In genomic region chr3:123163192-123163523, GRCm38 (mm10) we compare ENCODE assay signal across 13 mouse cellular contexts.
DNase-seq lines count a peak whose midpoint lies in the region; ATAC-seq lines count a peak whose summit lies in the region.
"Had no signal": no experiment of that assay in that cellular context is flagged by ENCODE, and none has a peak within 500 bp of the region (broad histone marks: within the 10 kb centered on the region; RNA-seq: fewer than 3 reads in every experiment).

No protein-coding gene starts in this region.

- peak overlapping the region; percentile 82 for H3K27ac ChIP-seq in heart, embryonic 10.5 days
- peak overlapping the region; percentile 88 for H3K27ac ChIP-seq in kidney, embryonic 16.5 days (ENCODE audit: low read length)
- H3K27ac ChIP-seq in limb, embryonic 10.5 days: peak overlapping the region; percentile 64
- peak overlapping the region; percentile 87 for H3K27ac ChIP-seq in stomach, embryonic 15.5 days
- H3K27ac ChIP-seq in forebrain, embryonic 11.5 days (ENCODE audit: low read depth, low read length): no peak overlapping the region
- H3K27ac ChIP-seq: layer of hippocampus, adult 2 months had no signal

- 0 out of 2 replicates have a peak overlapping the region, but pooled peaks have one; percentile 7 for H3K9ac ChIP-seq in kidney, embryonic 16.5 days (replicated peaks; ENCODE audit: low read length)
- no peak overlapping the region for H3K9ac ChIP-seq in stomach, embryonic 15.5 days
- H3K9ac ChIP-seq in forebrain, embryonic 11.5 days (ENCODE audit: low read length): no peak overlapping the region

- H3K4me2 ChIP-seq in kidney, embryonic 16.5 days (replicated peaks; ENCODE audit: low read depth, low read length): no peak overlapping the region
- no peak overlapping the region for H3K4me2 ChIP-seq in stomach, embryonic 15.5 days
- H3K4me2 ChIP-seq in forebrain, embryonic 11.5 days (ENCODE audit: low read depth, low read length, severe bottlenecking): no peak overlapping the region

- no peak overlapping the region for H3K4me3 ChIP-seq in heart, embryonic 10.5 days
- no peak overlapping the region for H3K4me3 ChIP-seq in kidney, embryonic 16.5 days (ENCODE audit: low read length)
- no peak overlapping the region for H3K4me3 ChIP-seq in limb, embryonic 10.5 days
- H3K4me3 ChIP-seq in stomach, embryonic 15.5 days (replicated peaks): no peak overlapping the region
- H3K4me3 ChIP-seq in forebrain, embryonic 11.5 days (ENCODE audit: low read depth, low read length): no peak overlapping the region
- H3K4me3 ChIP-seq: layer of hippocampus, adult 2 months had no signal

- H3K27me3 ChIP-seq in heart, embryonic 10.5 days (ENCODE audit: insufficient read depth, poor library complexity, severe bottlenecking): no peaks in the 10 kb centered on the region
- H3K27me3 ChIP-seq in kidney, embryonic 16.5 days (ENCODE audit: insufficient read depth, low read length): no peaks in the 10 kb centered on the region
- no peaks in the 10 kb centered on the region for H3K27me3 ChIP-seq in limb, embryonic 10.5 days (ENCODE audit: low read depth, poor library complexity, severe bottlenecking)
- no peaks in the 10 kb centered on the region for H3K27me3 ChIP-seq in stomach, embryonic 15.5 days (replicated peaks)
- H3K27me3 ChIP-seq in forebrain, embryonic 11.5 days (ENCODE audit: control insufficient read depth, insufficient read depth, low read length): no peaks in the 10 kb centered on the region

- DNase-seq in heart, embryonic 10.5 days (ENCODE audit: low spot score): no peak
- DNase-seq in heart, adult 9 months (ENCODE audit: low spot score in 2 of 2): no peak
- no peak for DNase-seq in kidney, adult 11 months
- DNase-seq in limb, embryonic 10.5 days (ENCODE audit: low spot score): no peak
- no peak for DNase-seq in forebrain, embryonic 11.5 days (ENCODE audit: low spot score)
- DNase-seq in gastrocnemius, postnatal 4 days (ENCODE audit: low spot score in 2 of 2): no peak
- DNase-seq: cerebellum, postnatal 25 days; lung, adult 18-20 months; thymus, postnatal 14 days had no signal

- H3K4me1 ChIP-seq in heart, embryonic 10.5 days: peaks cover 64% of the 10 kb centered on the region
- peaks cover 23% of the 10 kb centered on the region for H3K4me1 ChIP-seq in kidney, embryonic 16.5 days (ENCODE audit: insufficient read depth, low read length)
- H3K4me1 ChIP-seq in limb, embryonic 10.5 days: peaks cover 45% of the 10 kb centered on the region
- peaks cover 20% of the 10 kb centered on the region for H3K4me1 ChIP-seq in stomach, embryonic 15.5 days
- peaks cover 6% of the 10 kb centered on the region; the same call in 1 of the 2 replicates for H3K4me1 ChIP-seq in forebrain, embryonic 11.5 days (replicated peaks; ENCODE audit: control insufficient read depth, insufficient read depth, low read length)

- ATAC-seq in kidney, embryonic 16.5 days (ENCODE audit: low FRiP score, low TSS enrichment): peak; percentile 36
- peak; percentile 15; the same call in 1 of the 2 replicates for ATAC-seq in stomach, embryonic 15.5 days (ENCODE audit: insufficient read depth, low FRiP score, low read depth)
- no peak for ATAC-seq in forebrain, embryonic 11.5 days (replicated peaks; ENCODE audit: low FRiP score)
- ATAC-seq: CD4-positive, CD25-positive, alpha-beta regulatory T cell, adult 4 months had no signal

- H3K9me3 ChIP-seq in heart, embryonic 10.5 days: no peaks in the 10 kb centered on the region
- no peaks in the 10 kb centered on the region for H3K9me3 ChIP-seq in kidney, embryonic 16.5 days (ENCODE audit: low read length)
- H3K9me3 ChIP-seq in limb, embryonic 10.5 days (replicated peaks): no peaks in the 10 kb centered on the region
- no peaks in the 10 kb centered on the region for H3K9me3 ChIP-seq in stomach, embryonic 15.5 days
- H3K9me3 ChIP-seq in forebrain, embryonic 11.5 days (ENCODE audit: control insufficient read depth, low read length): no peaks in the 10 kb centered on the region

- 32% methylated on average over 4 of the region's 4 CpGs for WGBS in heart, embryonic 10.5 days
- 23% methylated on average over 4 of the region's 4 CpGs for WGBS in kidney, embryonic 16.5 days
- 21% methylated on average over 4 of the region's 4 CpGs for WGBS in limb, embryonic 10.5 days
- WGBS in stomach, embryonic 15.5 days: 31% methylated on average over 4 of the region's 4 CpGs
- 48% methylated on average over 4 of the region's 4 CpGs for WGBS in forebrain, embryonic 11.5 days

- H3K36me3 ChIP-seq in heart, embryonic 10.5 days: no peaks in the 10 kb centered on the region
- H3K36me3 ChIP-seq in kidney, embryonic 16.5 days (ENCODE audit: insufficient read depth, low read length): no peaks in the 10 kb centered on the region
- H3K36me3 ChIP-seq in limb, embryonic 10.5 days: no peaks in the 10 kb centered on the region
- no peaks in the 10 kb centered on the region for H3K36me3 ChIP-seq in stomach, embryonic 15.5 days
- no peaks in the 10 kb centered on the region for H3K36me3 ChIP-seq in forebrain, embryonic 11.5 days (ENCODE audit: control insufficient read depth, insufficient read depth, low read length)
